In the genomic region with DNA sequence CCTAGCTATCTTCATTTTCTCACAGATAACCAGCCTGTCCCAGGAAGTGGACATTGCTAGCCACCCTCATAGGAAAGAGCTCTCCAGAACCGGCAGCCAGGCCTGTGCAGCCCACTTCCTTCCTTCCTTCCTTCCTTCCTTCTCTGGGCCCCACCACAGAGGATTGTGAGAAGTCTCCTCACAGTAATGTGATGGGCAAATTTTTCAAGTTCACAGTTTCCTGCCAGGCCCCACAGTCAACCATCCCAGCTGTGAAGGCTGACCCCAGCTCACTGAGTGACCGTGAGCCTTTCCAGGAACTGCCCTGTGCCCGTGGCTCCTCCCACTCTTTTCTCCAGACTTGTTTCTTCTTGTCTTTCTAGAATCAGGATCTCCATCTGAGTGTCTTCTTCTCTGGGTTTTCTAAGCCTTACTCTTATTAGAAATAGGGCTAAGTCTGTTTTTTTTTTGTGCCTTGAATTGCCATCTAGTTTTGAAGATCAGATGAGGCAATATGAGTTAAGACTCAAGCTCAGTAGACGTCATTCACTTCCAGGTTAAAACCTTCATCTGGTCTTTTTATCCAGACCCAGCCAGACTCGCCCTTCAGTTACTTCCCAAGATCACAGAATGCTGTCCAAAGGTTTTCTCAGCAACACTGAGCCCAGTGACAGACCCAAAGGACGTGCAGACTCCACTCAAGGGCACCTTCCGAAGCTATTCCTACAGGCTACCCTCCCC, we compare ENCODE assay signal across 8 mouse cellular contexts. TPM values are rescaled to one million over a fixed set of nuclear protein-coding genes. Genes with fewer than 3 reads are reported as not detected.
DNase-seq lines count a peak whose midpoint lies in the region; ATAC-seq and TF ChIP-seq lines count a peak whose summit lies in the region.

No protein-coding gene starts in this region.

- peak overlapping the region; percentile 68 for H3K27ac ChIP-seq in thymus, adult 2 months (ENCODE audit: control insufficient read depth, insufficient read depth, low read length)
- H3K27ac ChIP-seq in limb, embryonic 13.5 days: peak overlapping the region; percentile 81
- peak overlapping the region; percentile 84 for H3K27ac ChIP-seq in stomach, embryonic 16.5 days (ENCODE audit: low read length)

- no peaks in the 10 kb centered on the region for H3K36me3 ChIP-seq in thymus, adult 2 months (ENCODE audit: control insufficient read depth, insufficient read depth, low read length)
- peaks cover 30% of the 10 kb centered on the region for H3K36me3 ChIP-seq in limb, embryonic 13.5 days
- H3K36me3 ChIP-seq in stomach, embryonic 16.5 days (ENCODE audit: control insufficient read depth, insufficient read depth, low read length): no peaks in the 10 kb centered on the region

- ATAC-seq in limb, embryonic 13.5 days (ENCODE audit: low FRiP score, low read depth): no peak; the same call in 1 of the 2 replicates
- ATAC-seq in stomach, embryonic 16.5 days (ENCODE audit: insufficient read depth, low FRiP score): no peak

- peak; percentile 50 for DNase-seq in adrenal gland, adult 2 months
- no peak for DNase-seq in adrenal gland, adult 8-10 months
- DNase-seq in thymus, adult 2 months: no peak
- no peak for DNase-seq in thymus, postnatal 10 days (ENCODE audit: low spot score in 2 of 2)
- no peak for DNase-seq in layer of hippocampus, adult 9-11 months
- DNase-seq in right cerebral cortex, postnatal 4 days: no peak

- TF ChIP-seq POLR2A in thymus, adult 2 months (IDR thresholded peaks at IDR 0.05; ENCODE audit: control insufficient read depth, extremely low read depth, insufficient read depth, low read length, poor library complexity): no peak

- H3K4me1 ChIP-seq in thymus, adult 2 months (replicated peaks; ENCODE audit: control insufficient read depth, insufficient read depth, low read length): peaks cover 60% of the 10 kb centered on the region
- H3K4me1 ChIP-seq in limb, embryonic 13.5 days: peaks cover 48% of the 10 kb centered on the region
- H3K4me1 ChIP-seq in stomach, embryonic 16.5 days (ENCODE audit: control insufficient read depth, insufficient read depth, low read length): peaks cover 28% of the 10 kb centered on the region

- TF ChIP-seq CTCF in thymus, adult 2 months (IDR thresholded peaks at IDR 0.05; ENCODE audit: borderline replicate concordance, control insufficient read depth, extremely low read depth, insufficient read depth, low read length, poor library complexity): no peak

- H3K9ac ChIP-seq in limb, embryonic 13.5 days: no peak overlapping the region
- H3K9ac ChIP-seq in stomach, embryonic 16.5 days (ENCODE audit: low read length): peak overlapping the region; percentile 41; the same call in 1 of the 2 replicates

- no peak overlapping the region for H3K4me3 ChIP-seq in thymus, adult 2 months (ENCODE audit: control insufficient read depth, insufficient read depth, low read length)
- H3K4me3 ChIP-seq in limb, embryonic 13.5 days: no peak overlapping the region
- H3K4me3 ChIP-seq in stomach, embryonic 16.5 days (replicated peaks; ENCODE audit: low read length): no peak overlapping the region

- no peaks in the 10 kb centered on the region for H3K9me3 ChIP-seq in limb, embryonic 13.5 days
- no peaks in the 10 kb centered on the region for H3K9me3 ChIP-seq in stomach, embryonic 16.5 days (replicated peaks; ENCODE audit: control insufficient read depth, low read length)

- 50% methylated on average over 7 of the region's 7 CpGs for WGBS in thymus, adult 2 months
- WGBS in limb, embryonic 13.5 days: 59% methylated on average over 7 of the region's 7 CpGs
- WGBS in stomach, embryonic 16.5 days: 36% methylated on average over 7 of the region's 7 CpGs

- H3K27me3 ChIP-seq in thymus, adult 2 months (ENCODE audit: control insufficient read depth, insufficient read depth, low read length): no peaks in the 10 kb centered on the region
- H3K27me3 ChIP-seq in limb, embryonic 13.5 days: no peaks in the 10 kb centered on the region
- no peaks in the 10 kb centered on the region for H3K27me3 ChIP-seq in stomach, embryonic 16.5 days (ENCODE audit: control insufficient read depth, insufficient read depth, low read length)

- H3K4me2 ChIP-seq in limb, embryonic 13.5 days (replicated peaks): peak overlapping the region; percentile 34
- H3K4me2 ChIP-seq in stomach, embryonic 16.5 days (ENCODE audit: low read depth, low read length): 0 out of 2 replicates have a peak overlapping the region, but pooled peaks have one; percentile 6

RNA-seq across cellular contexts. Expression of a gene that starts 33.7 kb away (rescaled TPM):
- 10 to 100 TPM; 33.5 to 67.7 TPM for total RNA-seq in adrenal gland, adult 2 months (2021)
- 80.9 and 86.9 TPM in 2 replicates for polyA plus RNA-seq in adrenal gland, adult 2 months (2012; rRNA removed)
- 10 to 100 TPM; 41.3 to 67.9 (median 53.3) TPM for total RNA-seq in adrenal gland, adult 8-10 months (2022)
- polyA plus RNA-seq in thymus, adult 2 months (2012; rRNA removed): 53.8 and 59.3 TPM in 2 replicates
- polyA plus RNA-seq in limb, embryonic 13.5 days (2015; fragmentation: Nextera tagmentation; extraction: Ambion mirVana): 17.5 and 18.9 TPM in 2 replicates
- polyA plus RNA-seq in stomach, embryonic 16.5 days (2015; fragmentation: Nextera tagmentation; extraction: Ambion mirVana): 18.3 and 20.4 TPM in 2 replicates

RNA-seq across cellular contexts. Expression of a gene that starts 34.3 kb away (rescaled TPM):
- total RNA-seq in adrenal gland, adult 2 months (2021): 100 to 1,000 TPM; 166 to 170 TPM
- 132 and 156 TPM in 2 replicates for polyA plus RNA-seq in adrenal gland, adult 2 months (2012; rRNA removed)
- total RNA-seq in adrenal gland, adult 8-10 months (2022): 100 to 1,000 TPM; 142 to 218 (median 163) TPM
- 80.2 and 86.3 TPM in 2 replicates for polyA plus RNA-seq in thymus, adult 2 months (2012; rRNA removed)
- 122 and 126 TPM in 2 replicates for polyA plus RNA-seq in limb, embryonic 13.5 days (2015; fragmentation: Nextera tagmentation; extraction: Ambion mirVana)
- 111 and 116 TPM in 2 replicates for polyA plus RNA-seq in stomach, embryonic 16.5 days (2015; fragmentation: Nextera tagmentation; extraction: Ambion mirVana)
